23 mouse cellular contexts compared by ENCODE assay signal in genomic region chr9:30949422-30949821, GRCm38 (mm10). TPM values are rescaled to one million over a fixed set of nuclear protein-coding genes. Genes with fewer than 3 reads are reported as not detected.
"Had no signal": no experiment of that assay in that cellular context is flagged by ENCODE, and none has a peak within 500 bp of the region (broad histone marks: within the 10 kb centered on the region; RNA-seq: fewer than 3 reads in every experiment).

No protein-coding gene starts in this region.

- ATAC-seq: intestine, embryonic 16.5 days; liver, postnatal 0 days; midbrain, embryonic 15.5 days had no signal

- H3K4me2 ChIP-seq: limb, embryonic 12.5 days; limb, embryonic 15.5 days; liver, embryonic 11.5 days; midbrain, embryonic 12.5 days; midbrain, embryonic 15.5 days; neural tube, embryonic 13.5 days had no signal

- DNase-seq: kidney, adult 18-20 months; kidney, adult 9 months; kidney, postnatal 14 days; kidney, postnatal 4 days; liver, postnatal 0 days; retina, postnatal 1 day; thymus, adult 2 months; thymus, postnatal 14 days; thymus, postnatal 4 days had no signal

- H3K4me1 ChIP-seq: midbrain, embryonic 12.5 days; midbrain, embryonic 15.5 days had no signal

- H3K9ac ChIP-seq: limb, embryonic 12.5 days; limb, embryonic 15.5 days; liver, embryonic 14.5 days; liver, postnatal 0 days; midbrain, embryonic 12.5 days; midbrain, embryonic 15.5 days; neural tube, embryonic 13.5 days had no signal

- H3K36me3 ChIP-seq: limb, embryonic 12.5 days; limb, embryonic 15.5 days; midbrain, embryonic 12.5 days; midbrain, embryonic 15.5 days; neural tube, embryonic 13.5 days had no signal

- H3K9me3 ChIP-seq: limb, embryonic 12.5 days; limb, embryonic 15.5 days; midbrain, embryonic 12.5 days; midbrain, embryonic 15.5 days; neural tube, embryonic 13.5 days had no signal

- H3K4me3 ChIP-seq: limb, embryonic 12.5 days; limb, embryonic 15.5 days; midbrain, embryonic 12.5 days; midbrain, embryonic 15.5 days; myocyte; neural tube, embryonic 13.5 days had no signal

- H3K27ac ChIP-seq: limb, embryonic 12.5 days; limb, embryonic 15.5 days; liver, embryonic 14.5 days; midbrain, embryonic 12.5 days; midbrain, embryonic 15.5 days; neural tube, embryonic 13.5 days; stomach, postnatal 0 days had no signal

RNA-seq across cellular contexts. Expression of gene Adamts8, which starts 7.1 kb away (rescaled TPM):
- total RNA-seq: megakaryocyte progenitor cell, adult 5-6 weeks; megakaryocyte-erythroid progenitor cell, adult 5-6 weeks; monocyte, adult 5-6 weeks; neutrophil, adult 5-6 weeks had no signal
- polyA plus RNA-seq: myocyte had no signal

RNA-seq across cellular contexts. Expression of gene Adamts15, which starts 27.2 kb away (rescaled TPM):
- total RNA-seq: megakaryocyte-erythroid progenitor cell, adult 5-6 weeks; monocyte, adult 5-6 weeks; neutrophil, adult 5-6 weeks had no signal
- polyA plus RNA-seq: myocyte had no signal
